Mouse (Mus musculus) lung, embryonic 15.5 days (tissue): ENCODE measurements around the gene AW146154. TPM values are rescaled to one million over a fixed set of nuclear protein-coding genes. Genes with fewer than 3 reads are reported as not detected.
"Not testable (repeated sequence)": the region's sequence is repeated elsewhere in the genome, so short reads cannot be mapped to it uniquely, and the experiment has no call there.

Experiments used
- ATAC-seq: fragments of 200-750 bp; cut with Nextera tagmentation; 2 replicates; pipeline ENCODE4 v1.8.0; 2017; ENCODE audit warnings: moderate number of reproducible peaks, borderline replicate concordance; ENCODE audit not compliant: low FRiP score, low TSS enrichment; ENCODE audit errors: extremely low read depth
- H3K27ac ChIP-seq: fragments of 300-500 bp; sonication (generic); 2 replicates; pipeline ENCODE4 v1.5.1; 2015; ENCODE audit warnings: moderate library complexity, mild to moderate bottlenecking, inconsistent platforms
- H3K27me3 ChIP-seq: fragments of 300-500 bp; sonication (generic); 2 replicates; pipeline ENCODE4 v1.6.1; 2015; ENCODE audit warnings: inconsistent platforms
- H3K36me3 ChIP-seq: fragments of 300-500 bp; sonication (generic); 2 replicates; pipeline ENCODE4 v1.6.1; 2015; ENCODE audit warnings: inconsistent platforms
- H3K4me1 ChIP-seq: fragments of 300-500 bp; sonication (generic); 2 replicates; pipeline ENCODE4 v1.6.1; 2015; ENCODE audit warnings: inconsistent platforms
- H3K4me2 ChIP-seq: fragments of 300-500 bp; sonication (generic); 2 replicates; pipeline ENCODE4 v1.6.1; 2015; ENCODE audit warnings: inconsistent platforms, mild to moderate bottlenecking, moderate library complexity
- H3K4me3 ChIP-seq: fragments of 300-500 bp; sonication (generic); 2 replicates; pipeline ENCODE4 v1.5.1; 2015; ENCODE audit warnings: mild to moderate bottlenecking, inconsistent platforms
- H3K9ac ChIP-seq: fragments of 300-500 bp; sonication (generic); 2 replicates; pipeline ENCODE4 v1.6.1; 2015; ENCODE audit warnings: inconsistent platforms
- H3K9me3 ChIP-seq: fragments of 300-500 bp; sonication (generic); 2 replicates; pipeline ENCODE4 v1.6.1; 2016; ENCODE audit warnings: inconsistent platforms
- WGBS: fragments of 180-500 bp; shearing (Covaris S2); methylation state at CpG from one replicate; pipeline ENCODE4 v1.1.7; 2015; 5-methylcytosine and 5-hydroxymethylcytosine counted together
- polyA plus RNA-seq: library from polyadenylated mRNA; unstranded; fragments of >200 nt; fragmentation: Nextera tagmentation; extraction: Ambion mirVana; gene quantifications from 2 replicates; pipeline ENCODE4 v1.2.1, GENCODE M21; 2015

Gene AW146154
- polyA plus RNA-seq = 10.6 and 12.2 TPM in 2 replicates

GRCm38 (mm10) chr7:41499389-41500049, at the start of gene AW146154, which contains the start of gene Gm20449:
Gene AW146154, minus strand, starts transcription at chr7:41499890.
Gene Gm20449, minus strand, starts transcription at chr7:41499417.
- Histone ChIP-seq H3K4me3 (peak within 1 kb of the TSS; percentile 69), H3K4me1 (no peaks in the 10 kb centered on the region), H3K9ac (peak within 1 kb of the TSS; percentile 44), H3K9me3 (no peaks in the 10 kb centered on the region), H3K4me2 (peak within 1 kb of the TSS; percentile 84), H3K36me3 (no peaks in the 10 kb centered on the region), H3K27me3 (no peaks in the 10 kb centered on the region), H3K27ac (peak within 1 kb of the TSS; percentile 80)
- peak; percentile 98 for ATAC-seq
- under 1% methylated on average over 18 of the region's 18 CpGs for WGBS

GRCm38 (mm10) chr7:41512672-41513071, 13.0 kb upstream of the AW146154 start:
- no peaks in the 10 kb centered on the region for H3K9me3 ChIP-seq
- 91% methylated on average over 3 of the region's 3 CpGs for WGBS
- no peak overlapping the region for H3K9ac ChIP-seq
- no peak overlapping the region for H3K4me2 ChIP-seq
- no peak for ATAC-seq
- no peaks in the 10 kb centered on the region for H3K36me3 ChIP-seq
- H3K27ac ChIP-seq = no peak overlapping the region
- H3K4me3 ChIP-seq = no peak overlapping the region
- no peaks in the 10 kb centered on the region for H3K27me3 ChIP-seq
- no peaks in the 10 kb centered on the region for H3K4me1 ChIP-seq

- Histone ChIP-seq H3K9ac (no peak overlapping the region), H3K9me3 (no peaks in the 10 kb centered on the region), H3K4me3 (no peak overlapping the region), H3K27me3 (no peaks in the 10 kb centered on the region), H3K27ac (no peak overlapping the region), H3K36me3 (no peaks in the 10 kb centered on the region), H3K4me1 (no peaks in the 10 kb centered on the region), H3K4me2 (no peak overlapping the region)
- no peak for ATAC-seq
- WGBS = 14% methylated on average over 1 of the region's 1 CpGs
These were observed 12.5 kb upstream of the AW146154 start for GRCm38 (mm10) chr7:41512207-41512606.

GRCm38 (mm10) chr7:41502402-41502801, 2.7 kb upstream of the AW146154 start:
- no peaks in the 10 kb centered on the region for H3K4me1 ChIP-seq
- no peak overlapping the region for H3K4me3 ChIP-seq
- WGBS = 41% methylated on average over 1 of the region's 1 CpGs
- H3K4me2 ChIP-seq = no peak overlapping the region
- H3K27me3 ChIP-seq = no peaks in the 10 kb centered on the region
- H3K9ac ChIP-seq = no peak overlapping the region
- no peaks in the 10 kb centered on the region for H3K36me3 ChIP-seq
- H3K9me3 ChIP-seq = no peaks in the 10 kb centered on the region
- ATAC-seq = no peak
- H3K27ac ChIP-seq = no peak overlapping the region

- Histone ChIP-seq H3K27ac (peak overlapping the region; percentile 80), H3K4me2 (peak overlapping the region; percentile 84), H3K27me3 (no peaks in the 10 kb centered on the region), H3K4me3 (peak overlapping the region; percentile 69), H3K9ac (peak overlapping the region; percentile 44), H3K9me3 (no peaks in the 10 kb centered on the region), H3K36me3 (no peaks in the 10 kb centered on the region), H3K4me1 (no peaks in the 10 kb centered on the region)
- 15% methylated on average over 22 of the region's 22 CpGs for WGBS
- ATAC-seq = 0 out of 2 replicates have a peak, but pooled peaks have one; percentile 30
These were observed 653 bp upstream of the AW146154 start for GRCm38 (mm10) chr7:41500151-41500934.

- H3K27ac ChIP-seq = peak overlapping the region; percentile 80
- not testable (repeated sequence) for H3K9me3 ChIP-seq, H3K36me3 ChIP-seq, ATAC-seq, H3K4me1 ChIP-seq, H3K27me3 ChIP-seq
- H3K9ac ChIP-seq = peak overlapping the region; percentile 41
- peak overlapping the region; percentile 69 for H3K4me3 ChIP-seq
- WGBS = under 1% methylated on average over 6 of the region's 6 CpGs
- peak overlapping the region; percentile 84 for H3K4me2 ChIP-seq
These were observed 687 bp downstream of the AW146154 start for GRCm38 (mm10) chr7:41499018-41499388.

- not testable (repeated sequence) for H3K36me3 ChIP-seq, H3K9ac ChIP-seq, H3K27me3 ChIP-seq, ATAC-seq, H3K4me1 ChIP-seq, H3K27ac ChIP-seq, H3K9me3 ChIP-seq
- 68% methylated on average over 4 of the region's 4 CpGs for WGBS
- H3K4me2 ChIP-seq = peak overlapping the region; percentile 84
- peak overlapping the region; percentile 69 for H3K4me3 ChIP-seq
These were observed 1.2 kb downstream of the AW146154 start for GRCm38 (mm10) chr7:41498464-41498863.

GRCm38 (mm10) chr7:41497871-41498270, 1.8 kb downstream of the AW146154 start:
- 97% methylated on average over 2 of the region's 2 CpGs for WGBS
- Histone ChIP-seq H3K27ac (no peak overlapping the region), H3K4me1 (no peaks in the 10 kb centered on the region), H3K4me2 (no peak overlapping the region), H3K27me3 (no peaks in the 10 kb centered on the region), H3K9me3 (no peaks in the 10 kb centered on the region), H3K36me3 (no peaks in the 10 kb centered on the region), H3K4me3 (no peak overlapping the region), H3K9ac (no peak overlapping the region)
- ATAC-seq = no peak

GRCm38 (mm10) chr7:41451864-41452263, 47.8 kb downstream of the AW146154 start:
- no peaks in the 10 kb centered on the region for H3K4me1 ChIP-seq
- ATAC-seq = no peak
- H3K9ac ChIP-seq = no peak overlapping the region
- no peaks in the 10 kb centered on the region for H3K9me3 ChIP-seq
- no peak overlapping the region for H3K4me2 ChIP-seq
- no peak overlapping the region for H3K4me3 ChIP-seq
- H3K27ac ChIP-seq = no peak overlapping the region
- no peaks in the 10 kb centered on the region for H3K36me3 ChIP-seq
- 13% methylated on average over 10 of the region's 10 CpGs for WGBS
- no peaks in the 10 kb centered on the region for H3K27me3 ChIP-seq

- WGBS = 79% methylated on average over 1 of the region's 1 CpGs
- ATAC-seq, H3K9me3 ChIP-seq, H3K27me3 ChIP-seq, H3K9ac ChIP-seq, H3K27ac ChIP-seq, H3K36me3 ChIP-seq, H3K4me3 ChIP-seq, H3K4me1 ChIP-seq, H3K4me2 ChIP-seq: not testable (repeated sequence)
These were observed 51.1 kb downstream of the AW146154 start, which contains the start of gene Vmn2r57 for GRCm38 (mm10) chr7:41448596-41448995. Gene Vmn2r57, minus strand, starts transcription at chr7:41448696.
